Mouse (Mus musculus) lung, embryonic 14.5 days (tissue): ENCODE results near the gene Slc22a5. TPM values are rescaled to one million over a fixed set of nuclear protein-coding genes. Genes with fewer than 3 reads are reported as not detected.

ENCODE experiments used
- ATAC-seq: fragments of 200-750 bp; cut with Nextera tagmentation; 2 replicates; pipeline ENCODE4 v1.8.0; 2017; ENCODE audit warnings: mild to moderate bottlenecking, moderate TSS enrichment, moderate library complexity; ENCODE audit not compliant: insufficient read depth
- DNase-seq: peaks from one replicate; pipeline ENCODE4 v3.0.0-alpha.2; 2015
- H3K27ac ChIP-seq: fragments of 300-500 bp; sonication (generic); 2 replicates; pipeline ENCODE4 v1.5.1; 2014; ENCODE audit warnings: low read depth, mild to moderate bottlenecking, moderate library complexity
- H3K27me3 ChIP-seq: fragments of 300-500 bp; sonication (generic); 2 replicates; pipeline ENCODE4 v1.6.1; 2014; ENCODE audit warnings: low read length, control low read depth; ENCODE audit not compliant: insufficient read depth
- H3K36me3 ChIP-seq: fragments of 300-500 bp; sonication (generic); 2 replicates; pipeline ENCODE4 v1.6.1; 2014; ENCODE audit warnings: control low read depth; ENCODE audit not compliant: insufficient read depth
- H3K4me1 ChIP-seq: fragments of 300-500 bp; sonication (generic); 2 replicates; pipeline ENCODE4 v1.6.1; 2014; ENCODE audit warnings: antibody characterized with exemption, control low read depth; ENCODE audit not compliant: insufficient read depth
- H3K4me2 ChIP-seq: fragments of 300-500 bp; sonication (generic); 2 replicates; pipeline ENCODE4 v1.6.1; 2014; ENCODE audit warnings: mild to moderate bottlenecking
- H3K4me3 ChIP-seq: fragments of 300-500 bp; sonication (generic); 2 replicates; pipeline ENCODE4 v1.5.1; 2014; ENCODE audit warnings: low read depth, low read length
- H3K9ac ChIP-seq: fragments of 300-500 bp; sonication (generic); 2 replicates; pipeline ENCODE4 v1.6.1; 2014
- H3K9me3 ChIP-seq: fragments of 300-500 bp; sonication (generic); 2 replicates; pipeline ENCODE4 v1.6.1; 2016; ENCODE audit warnings: low read depth, low read length, control low read depth
- CTCF ChIP-seq: IDR thresholded peaks from 2 replicates; pipeline ENCODE4 v1.5.1; 2016; ENCODE audit warnings: antibody characterized with exemption, low read depth
- WGBS: fragments of 180-500 bp; shearing (Covaris S2); extraction: QIAGEN DNeasy Blood & Tissue Kit; methylation state at CpG from one replicate; pipeline ENCODE4 v1.1.7; 2014; 5-methylcytosine and 5-hydroxymethylcytosine counted together
- polyA plus RNA-seq: library from polyadenylated mRNA; unstranded; fragments of >200 nt; fragmentation: Nextera tagmentation; extraction: Ambion mirVana; gene quantifications from 2 replicates; pipeline ENCODE4 v1.2.1, GENCODE M21; 2014

Slc22a5 gene
- polyA plus RNA-seq, 1 experiment from 2014 or later = 7.6 TPM

- DNase-seq (no peak), ATAC-seq (no peak)
- 45% methylated on average over 6 of the region's 6 CpGs for WGBS
- Histone ChIP-seq H3K9ac (no peak overlapping the region), H3K4me3 (no peak overlapping the region), H3K4me1 (no peaks in the 10 kb centered on the region), H3K27ac (no peak overlapping the region), H3K9me3 (no peaks in the 10 kb centered on the region), H3K4me2 (no peak overlapping the region), H3K36me3 (no peaks in the 10 kb centered on the region), H3K27me3 (no peaks in the 10 kb centered on the region)
- no peak for TF ChIP-seq CTCF
Measured at GRCm38 (mm10) chr11:53818794-53819193, 72.7 kb downstream of the Slc22a5 start.

DNA sequence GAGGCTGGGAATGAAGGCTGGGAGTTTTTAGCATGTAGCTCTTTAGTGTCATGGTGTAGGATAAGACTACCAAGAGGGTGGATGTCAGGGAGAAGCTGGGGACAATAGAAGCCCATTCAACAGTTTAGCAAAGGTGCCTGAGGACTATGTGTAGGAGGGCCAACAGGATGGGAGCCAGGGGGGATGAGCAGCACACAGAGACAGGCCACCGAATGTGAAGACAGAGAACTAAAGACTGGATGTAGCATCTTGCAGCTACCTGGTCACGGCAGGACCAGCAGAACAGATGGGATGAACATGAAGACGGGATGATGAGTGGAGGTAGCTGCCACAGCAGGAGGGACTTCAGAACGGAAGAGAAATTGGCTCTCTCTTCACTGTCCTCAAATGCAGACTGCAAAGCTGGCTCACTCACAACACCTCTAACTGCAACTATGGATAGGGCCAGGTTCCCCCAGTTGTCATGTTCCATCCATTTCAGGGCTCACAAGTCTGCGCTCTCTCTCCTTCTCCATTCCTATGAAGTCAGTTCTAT is 74.6 kb downstream of the Slc22a5 start:
- H3K9me3 ChIP-seq = no peaks in the 10 kb centered on the region
- WGBS = 88% methylated on average over 5 of the region's 5 CpGs

GRCm38 (mm10) chr11:53814810-53815209 is 76.7 kb downstream of the Slc22a5 start:
- Histone ChIP-seq H3K4me3 (no peak overlapping the region), H3K27ac (no peak overlapping the region), H3K9ac (no peak overlapping the region), H3K4me2 (no peak overlapping the region), H3K9me3 (no peaks in the 10 kb centered on the region), H3K27me3 (no peaks in the 10 kb centered on the region), H3K36me3 (no peaks in the 10 kb centered on the region), H3K4me1 (no peaks in the 10 kb centered on the region)
- WGBS = 46% methylated on average over 3 of the region's 3 CpGs
- no peak for ATAC-seq
- TF ChIP-seq CTCF = no peak
- DNase-seq = no peak

More for the DNA sequence above, 74.6 kb downstream of the Slc22a5 start:
- Histone ChIP-seq H3K9ac (no peak overlapping the region), H3K4me3 (no peak overlapping the region), H3K36me3 (no peaks in the 10 kb centered on the region), H3K27ac (no peak overlapping the region), H3K4me1 (no peaks in the 10 kb centered on the region), H3K27me3 (no peaks in the 10 kb centered on the region), H3K4me2 (no peak overlapping the region)
- DNase-seq (no peak), ATAC-seq (no peak)
- TF ChIP-seq CTCF = no peak

Other genes with a start within 250 kb of the Slc22a5 start
- gene Rad50, start 184.3 kb downstream of the Slc22a5 start, polyA plus RNA-seq = 29.3 and 32.3 TPM in 2 replicates
- not detected in 2 replicates for gene Il5, start 170.9 kb downstream of the Slc22a5 start, polyA plus RNA-seq
- 17.3 and 17.9 TPM in 2 replicates for gene Irf1, start 121.6 kb downstream of the Slc22a5 start, polyA plus RNA-seq
- gene Gm17334, start 118.5 kb downstream of the Slc22a5 start, polyA plus RNA-seq = 0.22 and 0.28 TPM in 2 replicates
- gene Gm12216, start 32.4 kb downstream of the Slc22a5 start, polyA plus RNA-seq = 1.0 and 2.2 TPM in 2 replicates
- gene Slc22a21, start 88.7 kb upstream of the Slc22a5 start, polyA plus RNA-seq = 5.7 and 5.8 TPM in 2 replicates
- gene Slc22a4, start 136.4 kb upstream of the Slc22a5 start, polyA plus RNA-seq = 0.38 and 0.45 TPM in 2 replicates
- gene Pdlim4, start 177.4 kb upstream of the Slc22a5 start, polyA plus RNA-seq = 12.1 and 12.6 TPM in 2 replicates
- gene P4ha2, start 208.4 kb upstream of the Slc22a5 start, polyA plus RNA-seq = 26.0 and 28.4 TPM in 2 replicates